Mouse (Mus musculus): ENCODE results near the gene Syt13. TPM values are rescaled to one million over a fixed set of nuclear protein-coding genes. Genes with fewer than 3 reads are reported as not detected.

Syt13 gene
- total and polyA plus RNA-seq, 2 experiments from 2014 or later, result 0.11 to 0.31 TPM

GRCm38 (mm10) chr2:92874592-92874991, 40.3 kb upstream of the Syt13 start:
- H3K9me3 ChIP-seq (replicated peaks; ENCODE audit: control insufficient read depth, low read length), result no peaks in the 10 kb centered on the region
- H3K27ac ChIP-seq (ENCODE audit: low read depth), result no peak overlapping the region
- no peak for ATAC-seq (ENCODE audit: insufficient read depth, low read depth)
- no peak for DNase-seq (ENCODE audit: low spot score)
- no peaks in the 10 kb centered on the region for H3K36me3 ChIP-seq (replicated peaks; ENCODE audit: control insufficient read depth, insufficient read depth, low read length)
- H3K9ac ChIP-seq (replicated peaks; ENCODE audit: low read depth, low read length), result no peak overlapping the region
- no peaks in the 10 kb centered on the region for H3K27me3 ChIP-seq (ENCODE audit: control insufficient read depth, insufficient read depth, low read length)
- TF ChIP-seq EP300 (IDR thresholded peaks at IDR 0.05; ENCODE audit: low read depth) (no peak), CTCF (IDR thresholded peaks at IDR 0.05; ENCODE audit: low read depth) (no peak)
- no peaks in the 10 kb centered on the region for H3K4me1 ChIP-seq (ENCODE audit: control insufficient read depth, insufficient read depth)
- H3K4me2 ChIP-seq (ENCODE audit: low read depth, low read length), result no peak overlapping the region
- H3K4me3 ChIP-seq (ENCODE audit: low read depth, low read length), result no peak overlapping the region
- WGBS, result 36% methylated on average over 1 of the region's 1 CpGs

- DNase-seq (ENCODE audit: low spot score) (no peak), ATAC-seq (ENCODE audit: insufficient read depth, low read depth) (no peak)
- Histone ChIP-seq H3K36me3 (replicated peaks; ENCODE audit: control insufficient read depth, insufficient read depth, low read length) (no peaks in the 10 kb centered on the region), H3K27ac (ENCODE audit: low read depth) (no peak overlapping the region), H3K4me1 (ENCODE audit: control insufficient read depth, insufficient read depth) (no peaks in the 10 kb centered on the region), H3K9ac (replicated peaks; ENCODE audit: low read depth, low read length) (no peak overlapping the region), H3K27me3 (ENCODE audit: control insufficient read depth, insufficient read depth, low read length) (no peaks in the 10 kb centered on the region; the same call in 1 of the 2 replicates), H3K9me3 (replicated peaks; ENCODE audit: control insufficient read depth, low read length) (no peaks in the 10 kb centered on the region), H3K4me2 (ENCODE audit: low read depth, low read length) (no peak overlapping the region), H3K4me3 (ENCODE audit: low read depth, low read length) (no peak overlapping the region)
- TF ChIP-seq CTCF (IDR thresholded peaks at IDR 0.05; ENCODE audit: low read depth), result no peak
- no peak for TF ChIP-seq EP300 (IDR thresholded peaks at IDR 0.05; ENCODE audit: low read depth)
- 70% methylated on average over 3 of the region's 3 CpGs for WGBS
These were observed 37.4 kb upstream of the Syt13 start for GRCm38 (mm10) chr2:92877488-92877887.

- H3K36me3 ChIP-seq (replicated peaks; ENCODE audit: control insufficient read depth, insufficient read depth, low read length), result no peaks in the 10 kb centered on the region
- H3K4me1 ChIP-seq (ENCODE audit: control insufficient read depth, insufficient read depth), result 0 out of 2 replicates have a peak, but pooled peaks cover 7% of the 10 kb centered on the region
- ATAC-seq (ENCODE audit: insufficient read depth, low read depth) (no peak), DNase-seq (ENCODE audit: low spot score) (peak; percentile 36)
- H3K9me3 ChIP-seq (replicated peaks; ENCODE audit: control insufficient read depth, low read length), result no peaks in the 10 kb centered on the region
- no peak overlapping the region for H3K9ac ChIP-seq (replicated peaks; ENCODE audit: low read depth, low read length)
- 4% methylated on average over 15 of the region's 15 CpGs for WGBS
- H3K27ac ChIP-seq (ENCODE audit: low read depth), result no peak overlapping the region
- H3K4me3 ChIP-seq (ENCODE audit: low read depth, low read length), result no peak overlapping the region
- H3K27me3 ChIP-seq (ENCODE audit: control insufficient read depth, insufficient read depth, low read length), result no peaks in the 10 kb centered on the region; the same call in 1 of the 2 replicates
- peak overlapping the region; percentile 1; the same call in 1 of the 2 replicates for H3K4me2 ChIP-seq (ENCODE audit: low read depth, low read length)
- TF ChIP-seq CTCF (IDR thresholded peaks at IDR 0.05; ENCODE audit: low read depth) (peak; percentile 94), EP300 (IDR thresholded peaks at IDR 0.05; ENCODE audit: low read depth) (no peak)
These were observed 31.6 kb upstream of the Syt13 start for GRCm38 (mm10) chr2:92883039-92883911.

- no peak overlapping the region for H3K4me2 ChIP-seq (ENCODE audit: low read depth, low read length)
- DNase-seq (ENCODE audit: low spot score) (no peak), ATAC-seq (ENCODE audit: insufficient read depth, low read depth) (no peak)
- 0% methylated on average over 2 of the region's 2 CpGs for WGBS
- no peaks in the 10 kb centered on the region for H3K9me3 ChIP-seq (replicated peaks; ENCODE audit: control insufficient read depth, low read length)
- TF ChIP-seq CTCF (IDR thresholded peaks at IDR 0.05; ENCODE audit: low read depth) (no peak), EP300 (IDR thresholded peaks at IDR 0.05; ENCODE audit: low read depth) (no peak)
- H3K4me1 ChIP-seq (ENCODE audit: control insufficient read depth, insufficient read depth), result 0 out of 2 replicates have a peak, but pooled peaks cover 7% of the 10 kb centered on the region
- H3K4me3 ChIP-seq (ENCODE audit: low read depth, low read length), result no peak overlapping the region
- H3K9ac ChIP-seq (replicated peaks; ENCODE audit: low read depth, low read length), result no peak overlapping the region
- H3K27me3 ChIP-seq (ENCODE audit: control insufficient read depth, insufficient read depth, low read length), result no peaks in the 10 kb centered on the region; the same call in 1 of the 2 replicates
- no peak overlapping the region for H3K27ac ChIP-seq (ENCODE audit: low read depth)
- no peaks in the 10 kb centered on the region for H3K36me3 ChIP-seq (replicated peaks; ENCODE audit: control insufficient read depth, insufficient read depth, low read length)
These were observed 31.0 kb upstream of the Syt13 start for GRCm38 (mm10) chr2:92883912-92884243.

GRCm38 (mm10) chr2:92884976-92885375, 29.9 kb upstream of the Syt13 start:
- Histone ChIP-seq H3K27ac (ENCODE audit: low read depth) (no peak overlapping the region), H3K4me2 (ENCODE audit: low read depth, low read length) (no peak overlapping the region), H3K9me3 (replicated peaks; ENCODE audit: control insufficient read depth, low read length) (no peaks in the 10 kb centered on the region), H3K4me3 (ENCODE audit: low read depth, low read length) (no peak overlapping the region), H3K27me3 (ENCODE audit: control insufficient read depth, insufficient read depth, low read length) (no peaks in the 10 kb centered on the region; the same call in 1 of the 2 replicates), H3K9ac (replicated peaks; ENCODE audit: low read depth, low read length) (no peak overlapping the region), H3K36me3 (replicated peaks; ENCODE audit: control insufficient read depth, insufficient read depth, low read length) (no peaks in the 10 kb centered on the region), H3K4me1 (ENCODE audit: control insufficient read depth, insufficient read depth) (0 out of 2 replicates have a peak, but pooled peaks cover 7% of the 10 kb centered on the region)
- DNase-seq (ENCODE audit: low spot score), result no peak
- ATAC-seq (ENCODE audit: insufficient read depth, low read depth), result no peak
- TF ChIP-seq EP300 (IDR thresholded peaks at IDR 0.05; ENCODE audit: low read depth) (no peak), CTCF (IDR thresholded peaks at IDR 0.05; ENCODE audit: low read depth) (no peak)
- WGBS, result 84% methylated on average over 6 of the region's 6 CpGs

Data from heart, postnatal 0 days (tissue).